Mouse (Mus musculus) induced T-regulatory cell, adult 2 months (primary cell): ENCODE measurements around the gene Clip2.

Experiments used
- DNase-seq: peaks from one replicate; pipeline ENCODE4 v3.0.0-alpha.2; 2012; ENCODE audit warnings: low read depth

The Clip2 gene

DNA sequence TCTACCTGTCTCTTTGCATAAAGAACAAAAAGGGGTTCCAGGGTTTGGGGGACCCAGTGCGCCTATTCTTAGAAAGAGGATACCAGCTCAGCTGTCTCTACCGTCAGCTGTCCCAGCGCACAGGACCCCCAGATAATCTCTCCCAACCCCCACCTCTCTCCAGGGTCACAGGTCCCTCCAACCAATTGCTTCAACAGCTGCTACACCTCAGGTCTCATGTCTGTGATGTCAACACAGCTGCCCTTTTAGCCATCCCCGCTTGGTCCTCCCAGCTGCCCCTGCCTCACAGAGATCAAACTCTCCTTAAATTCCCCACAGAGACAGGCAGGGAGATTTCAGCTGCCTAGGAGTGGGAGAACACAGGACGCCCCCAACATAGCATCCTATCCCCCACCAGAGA, 28.5 kb downstream of the Clip2 start:
- no peak for DNase-seq

DNA sequence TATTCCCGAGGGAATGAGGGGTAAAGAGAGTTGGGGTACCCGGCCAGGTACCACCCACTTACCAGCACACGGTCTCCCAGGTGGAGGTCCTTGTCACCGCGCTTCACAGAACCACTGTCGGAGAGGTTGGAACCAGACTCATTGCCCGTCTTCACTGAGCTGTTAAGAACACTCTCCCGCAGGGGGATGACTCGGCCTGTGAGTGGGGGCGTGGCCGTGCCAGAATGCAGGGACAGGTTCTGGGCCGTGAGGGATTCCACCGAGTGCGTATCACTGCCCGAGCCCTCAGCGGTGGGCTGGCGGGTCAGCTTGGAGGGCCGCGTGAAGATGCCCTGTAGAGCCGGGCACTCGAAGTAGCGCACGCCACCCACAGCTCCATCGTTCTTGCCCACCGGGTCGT, 29.7 kb downstream of the Clip2 start:
- DNase-seq, result no peak

DNA sequence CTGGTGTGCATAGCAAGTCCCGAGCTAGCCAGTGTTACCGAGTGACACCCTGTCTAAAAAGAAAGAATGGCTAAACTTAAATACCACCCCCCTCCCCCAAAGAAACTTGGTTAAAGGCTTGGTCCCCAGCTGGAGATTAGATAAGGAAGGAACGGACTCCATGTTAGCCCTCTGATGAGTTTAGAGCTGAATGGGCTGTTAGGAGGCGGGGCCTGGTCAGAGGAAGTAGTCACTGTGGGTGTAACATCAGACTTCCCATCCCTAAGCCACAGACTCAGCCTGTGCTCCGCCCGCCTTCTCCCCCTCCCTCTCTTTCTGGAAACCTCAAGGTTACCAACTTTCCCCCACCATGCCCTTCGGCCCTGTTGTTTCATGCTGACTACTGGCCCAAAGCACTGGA, 30.4 kb downstream of the Clip2 start:
- peak; percentile 36 for DNase-seq

DNA sequence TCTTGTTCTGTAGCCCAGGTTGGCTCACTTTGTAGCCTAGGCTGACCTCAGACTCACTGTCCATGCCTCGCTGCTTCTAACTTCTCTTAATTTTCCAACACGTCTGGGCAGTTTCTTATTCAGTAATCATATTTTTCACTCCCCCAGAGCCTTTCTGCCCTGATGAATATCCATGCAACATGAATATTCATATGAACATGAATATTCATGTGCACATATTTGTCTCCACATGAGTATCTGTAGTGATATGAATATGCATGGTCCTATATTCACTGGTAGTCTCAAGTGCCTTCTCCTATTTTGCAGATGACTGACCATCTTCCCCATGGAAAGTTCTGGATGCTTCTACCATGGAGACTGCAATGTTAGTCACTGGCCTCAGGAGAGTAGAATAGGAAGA, 31.1 kb downstream of the Clip2 start:
- DNase-seq, result no peak

DNA sequence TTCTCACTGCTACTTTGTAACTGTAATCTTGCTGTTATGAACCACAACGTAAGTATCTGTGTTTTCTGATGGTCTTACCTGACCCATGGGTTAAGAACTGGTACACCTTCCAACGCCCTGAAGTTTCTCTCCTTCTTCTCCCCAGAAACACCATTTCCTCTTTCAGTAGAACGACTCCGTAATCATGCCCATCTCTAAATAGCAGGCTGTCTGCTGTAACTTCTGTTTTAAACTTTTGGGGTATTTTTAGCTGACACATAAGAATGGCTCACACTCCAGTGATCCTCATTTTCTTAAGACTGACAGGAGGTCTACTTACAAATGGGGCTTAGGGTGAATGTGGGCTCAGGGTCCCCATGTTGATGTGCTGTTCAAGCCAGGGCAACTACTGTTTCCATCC, 32.1 kb downstream of the Clip2 start:
- DNase-seq, result no peak

DNA sequence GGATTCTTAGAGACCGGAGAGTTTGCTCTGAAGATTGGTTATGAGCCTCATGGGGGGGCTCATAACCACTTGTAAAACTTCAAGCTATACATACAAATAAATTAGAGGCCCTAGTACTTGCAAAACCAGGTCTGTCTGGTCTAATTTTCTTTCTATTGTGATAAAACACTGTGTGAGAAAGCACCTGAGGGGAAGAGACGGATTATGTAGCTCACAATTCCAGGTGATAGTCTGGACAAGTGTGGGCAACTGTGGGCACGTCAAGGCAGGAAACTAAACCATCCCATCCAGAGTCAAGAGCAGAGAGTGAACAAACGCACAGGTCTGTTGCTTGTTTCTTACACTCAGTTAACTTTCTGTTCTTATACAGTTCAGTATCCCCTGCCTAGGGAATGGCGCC, 32.8 kb downstream of the Clip2 start:
- no peak for DNase-seq

DNA sequence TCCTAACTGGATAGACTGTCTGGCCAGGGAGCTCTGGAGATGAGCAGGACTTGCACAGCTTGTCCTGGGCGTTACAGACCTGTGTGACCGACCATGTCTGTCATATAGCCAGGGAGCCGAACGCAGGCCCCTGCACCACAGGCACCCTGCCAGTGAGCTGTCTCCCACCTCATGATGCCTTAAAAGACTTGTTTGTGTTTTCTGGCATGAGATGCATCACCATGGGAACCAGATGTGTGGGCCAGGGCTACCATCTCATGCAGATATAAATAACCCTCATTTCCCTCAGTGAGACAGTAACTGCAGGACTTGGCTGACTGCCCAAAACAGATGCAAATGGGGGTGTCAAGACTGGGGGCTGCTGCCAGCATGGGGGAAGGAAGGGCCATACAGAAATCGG, 40.1 kb downstream of the Clip2 start:
- DNase-seq, result no peak

DNA sequence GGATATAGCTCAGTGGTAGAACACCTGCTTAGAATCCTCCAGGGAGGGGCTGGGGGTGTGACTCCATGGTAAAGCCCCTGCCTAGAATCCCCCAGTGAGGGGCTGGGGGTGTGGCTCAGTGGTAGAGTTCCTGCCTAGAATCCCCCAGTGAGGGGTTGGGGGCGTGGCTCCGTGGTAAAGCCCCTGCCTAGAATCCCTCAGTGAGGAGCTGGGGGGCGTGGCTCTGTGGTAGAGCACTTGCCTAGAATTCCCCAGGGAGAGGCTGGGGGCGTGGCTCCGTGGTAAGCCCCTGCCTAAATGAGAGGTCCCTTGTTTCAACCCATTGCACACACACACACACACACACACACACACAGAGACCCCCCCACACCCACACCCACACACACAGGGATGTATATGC, 42.0 kb downstream of the Clip2 start:
- DNase-seq, result no peak

DNA sequence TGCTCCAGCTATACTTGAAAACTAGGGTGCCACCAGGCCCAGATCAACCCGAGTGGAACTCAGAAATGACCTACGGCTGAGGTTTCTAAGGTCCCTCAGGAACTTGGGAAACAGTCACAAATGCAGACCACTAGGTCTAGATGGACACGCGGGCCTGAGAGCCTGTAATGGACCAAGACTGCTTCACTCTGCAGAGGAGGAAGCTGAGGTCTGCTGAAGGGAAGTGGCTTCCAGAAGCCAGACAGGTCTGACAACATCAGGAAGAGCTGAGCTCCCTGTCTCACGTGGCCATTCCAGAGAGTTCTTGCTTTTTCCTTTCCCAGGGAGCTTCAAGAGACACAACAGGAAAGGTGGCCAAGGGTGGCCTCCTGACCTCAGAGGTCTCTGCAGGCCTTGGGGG, 43.3 kb downstream of the Clip2 start:
- no peak for DNase-seq

DNA sequence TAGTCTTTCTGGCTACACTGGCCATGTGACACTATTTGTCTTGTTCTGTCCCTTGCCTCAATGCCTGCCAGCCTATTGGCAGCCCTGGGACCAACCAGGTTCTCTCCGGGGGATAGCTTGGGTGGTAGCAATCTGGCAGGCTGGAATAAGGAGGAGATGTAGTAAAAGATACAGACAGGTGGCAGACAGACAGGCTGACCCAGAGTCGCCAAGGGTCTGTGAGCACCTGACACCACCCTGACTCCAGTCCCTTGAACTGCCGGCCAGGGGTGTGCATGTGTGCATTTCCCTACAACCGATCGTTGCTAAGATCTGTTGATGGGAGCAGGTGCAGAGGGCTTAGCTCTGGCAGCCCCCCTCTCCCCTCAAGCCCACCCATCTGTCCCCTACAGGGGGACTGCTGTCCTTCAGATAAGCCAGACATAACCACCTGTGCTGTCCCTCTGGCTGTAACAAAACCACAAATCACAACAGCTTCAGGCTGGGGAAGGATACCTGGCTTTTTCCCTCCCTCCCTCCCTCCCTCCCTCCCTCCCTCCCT, 44.3 kb downstream of the Clip2 start:
- no peak for DNase-seq

DNA sequence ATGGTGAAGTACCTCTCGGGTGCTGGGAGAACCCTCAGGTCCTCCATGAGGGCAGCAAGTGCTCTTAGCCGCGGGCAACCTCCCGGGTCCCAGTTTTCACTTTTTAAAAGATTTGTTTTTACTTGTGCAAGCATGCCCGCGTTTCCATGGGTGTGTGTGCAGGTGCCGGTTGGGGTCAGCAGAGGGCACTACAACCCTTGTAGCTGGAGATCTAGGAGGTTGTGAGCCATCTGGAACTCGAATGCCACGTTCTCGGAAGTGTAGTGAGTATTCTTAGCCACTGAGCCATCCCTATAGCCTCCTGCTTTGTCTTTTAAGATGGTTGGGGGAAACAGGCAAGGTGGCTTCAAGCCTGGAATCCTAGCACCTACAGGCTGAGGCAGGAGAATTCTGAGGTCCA, 44.9 kb downstream of the Clip2 start:
- DNase-seq, result peak; percentile 85

DNA sequence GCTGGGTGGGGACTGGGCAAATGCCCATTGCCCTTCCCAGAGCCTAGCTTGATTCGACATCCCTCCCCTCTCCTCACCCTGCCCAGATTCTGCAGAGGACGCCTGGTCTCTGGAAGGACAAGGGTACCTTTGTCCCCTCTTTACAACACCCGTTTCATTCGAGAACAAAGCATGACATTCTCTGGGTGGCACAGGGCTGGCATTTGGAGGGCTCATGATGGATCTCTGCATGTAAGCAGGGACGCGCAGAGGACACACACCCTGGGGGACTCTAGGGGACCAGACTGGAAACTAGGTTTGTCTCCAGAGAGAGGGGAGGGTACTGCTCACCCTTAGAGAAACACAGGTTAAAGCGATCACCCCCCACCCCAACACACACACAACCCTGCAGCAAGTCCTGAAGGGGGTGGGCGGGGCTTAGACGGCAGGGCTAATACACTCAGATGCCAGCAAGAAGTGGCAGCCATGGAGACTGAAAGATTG, 46.4 kb downstream of the Clip2 start:
- no peak for DNase-seq

DNA sequence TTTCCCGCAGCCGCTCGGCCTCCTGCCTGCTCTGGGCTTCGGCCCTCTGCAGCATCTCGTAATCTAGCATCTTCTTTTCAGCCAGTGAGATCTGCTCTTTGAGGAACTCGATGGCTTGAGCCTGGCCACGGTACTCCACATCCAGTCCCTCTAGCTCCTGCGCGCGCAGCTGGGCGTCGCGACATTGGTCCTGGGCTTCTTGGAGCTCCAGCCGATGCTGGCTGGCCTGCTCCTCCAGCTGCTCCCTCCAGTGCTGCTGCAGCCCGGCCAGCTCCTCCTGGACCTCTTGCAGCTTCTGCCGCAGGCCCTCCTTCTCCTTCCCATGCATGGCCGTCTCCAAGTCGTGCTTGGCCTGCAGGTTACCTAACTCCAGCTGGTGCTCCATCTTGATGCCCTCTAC, 49.6 kb downstream of the Clip2 start:
- DNase-seq, result no peak

DNA sequence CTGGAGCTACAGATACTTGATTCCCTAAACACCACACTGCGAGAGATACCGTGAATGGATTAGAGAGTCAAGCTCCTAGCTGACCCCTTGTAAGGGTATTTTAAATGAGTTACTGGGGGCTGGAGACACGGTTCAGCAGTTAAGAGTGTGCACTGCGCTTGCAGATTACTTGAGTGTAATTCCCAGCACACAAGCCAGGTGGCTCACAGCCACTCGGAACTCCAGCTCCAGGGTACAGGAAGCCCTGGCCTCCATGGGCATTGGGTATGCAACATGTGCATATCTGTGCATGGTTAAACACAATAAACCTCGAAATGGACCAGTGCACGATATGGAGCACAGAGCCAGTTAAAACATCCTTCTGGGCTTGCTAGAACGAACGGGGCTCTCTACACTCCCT, 50.8 kb downstream of the Clip2 start:
- DNase-seq, result no peak

DNA sequence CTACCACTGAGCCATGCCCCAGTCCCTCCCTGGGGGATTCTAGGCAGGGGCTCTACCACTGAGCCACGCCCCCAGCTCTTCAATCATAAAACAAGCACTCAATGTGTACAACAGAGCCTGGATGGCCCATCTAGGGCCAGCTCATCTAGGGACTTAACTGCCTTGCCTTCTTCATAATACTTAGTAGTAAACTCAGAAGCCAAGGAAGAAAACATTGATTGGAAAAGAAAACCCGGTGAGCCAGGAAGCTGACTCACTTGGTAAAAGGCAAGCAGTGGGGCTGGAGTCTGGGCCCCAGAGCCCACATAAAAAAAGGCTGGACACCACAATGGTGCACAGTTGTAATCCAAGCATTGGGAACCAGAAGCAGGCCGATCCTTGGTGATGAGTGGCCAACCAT, 51.6 kb downstream of the Clip2 start:
- DNase-seq, result no peak

DNA sequence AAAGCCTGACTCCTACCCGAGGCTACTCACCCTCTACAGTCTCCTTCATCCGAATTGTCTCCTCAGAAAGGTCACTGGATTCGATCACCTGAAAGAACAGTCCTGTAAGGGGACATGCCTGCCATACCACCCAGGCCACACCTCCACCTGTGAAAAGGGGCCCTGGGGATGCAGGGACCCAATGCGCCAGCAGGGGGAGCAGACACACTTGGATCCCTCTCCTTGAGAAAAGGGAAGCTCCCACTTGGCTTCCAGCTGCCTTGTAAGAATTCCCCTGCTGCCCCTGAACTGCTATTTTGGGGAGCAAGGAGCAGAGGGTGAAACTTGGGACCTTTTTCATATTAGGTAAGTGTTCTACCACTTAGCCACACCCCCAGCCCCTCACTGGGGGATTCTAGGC, 52.2 kb downstream of the Clip2 start:
- DNase-seq, result peak; percentile 78

DNA sequence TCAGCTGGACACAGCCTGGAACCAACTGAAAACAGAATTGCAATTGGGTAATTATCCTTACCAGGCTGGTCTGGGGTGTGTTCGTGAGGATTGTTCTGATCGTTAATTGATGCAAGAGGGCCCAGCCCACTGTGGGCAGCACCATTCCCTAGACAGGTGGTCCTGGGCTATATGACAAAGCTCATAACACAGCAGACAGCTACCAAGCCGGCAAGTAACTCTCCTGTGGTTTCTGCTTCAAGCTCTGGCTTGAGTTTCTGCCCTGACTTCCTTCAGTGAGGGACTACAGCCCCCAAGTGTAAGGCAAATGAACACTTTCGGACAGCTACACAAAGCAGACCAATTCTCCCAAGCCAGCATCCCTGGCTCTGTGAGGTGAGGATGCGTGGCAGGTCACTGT, 55.2 kb downstream of the Clip2 start:
- no peak for DNase-seq

DNA sequence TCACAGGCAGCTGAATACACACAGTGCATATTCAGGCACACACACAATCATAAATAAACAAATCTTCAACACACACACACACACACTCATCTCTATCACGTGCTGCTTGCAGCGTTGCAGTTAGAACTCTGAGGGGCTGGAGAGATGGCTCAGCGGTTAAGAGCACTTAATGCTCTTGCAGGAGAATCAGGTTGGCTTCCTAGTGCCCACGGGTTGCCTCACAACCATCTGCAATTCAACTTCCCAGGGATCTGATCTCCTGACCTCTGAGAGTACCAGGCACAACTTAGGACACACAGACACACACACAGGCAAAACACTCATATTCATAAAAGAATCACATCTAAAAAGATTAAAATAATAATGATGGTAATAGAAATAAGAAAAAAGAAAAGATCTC, 56.4 kb downstream of the Clip2 start:
- no peak for DNase-seq

DNA sequence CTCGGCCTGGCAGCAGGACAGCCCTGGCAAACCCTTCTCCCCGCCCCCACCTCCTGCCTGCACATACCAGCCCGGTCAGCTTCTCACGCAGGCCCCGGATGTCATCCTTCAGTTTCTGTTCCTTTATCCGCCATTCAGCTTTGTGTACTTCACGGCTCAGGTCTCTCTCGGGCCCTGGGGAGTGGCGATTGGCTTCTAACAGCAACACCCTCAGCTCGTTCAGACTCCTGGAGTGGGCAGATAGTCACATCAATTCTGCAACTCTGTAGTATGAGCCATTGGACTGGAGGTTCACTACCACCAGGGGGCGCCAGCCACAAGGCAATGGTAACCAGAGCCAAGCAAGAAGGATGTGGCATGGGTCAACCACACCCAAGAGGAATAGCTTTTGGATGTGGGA, 58.1 kb downstream of the Clip2 start:
- peak; percentile 89 for DNase-seq

DNA sequence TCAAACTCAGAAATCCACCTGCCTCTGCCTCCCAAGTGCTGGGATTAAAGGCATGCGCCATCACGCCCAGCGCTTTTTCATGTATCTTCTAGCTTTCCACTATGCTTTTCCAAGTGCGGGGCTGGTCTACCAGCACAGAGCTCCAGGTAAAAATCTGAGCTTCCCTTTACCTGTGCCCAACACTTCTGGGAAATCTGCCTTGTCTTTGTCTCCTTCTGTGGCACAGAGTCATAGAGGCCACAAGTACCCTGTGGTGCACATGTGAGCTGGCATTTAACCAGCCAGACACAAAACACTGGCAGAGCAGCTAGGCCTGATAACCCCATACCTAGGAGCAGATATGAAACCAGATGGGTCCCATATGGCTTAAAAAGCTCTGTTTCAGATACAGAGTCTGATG, 59.3 kb downstream of the Clip2 start:
- DNase-seq, result no peak

DNA sequence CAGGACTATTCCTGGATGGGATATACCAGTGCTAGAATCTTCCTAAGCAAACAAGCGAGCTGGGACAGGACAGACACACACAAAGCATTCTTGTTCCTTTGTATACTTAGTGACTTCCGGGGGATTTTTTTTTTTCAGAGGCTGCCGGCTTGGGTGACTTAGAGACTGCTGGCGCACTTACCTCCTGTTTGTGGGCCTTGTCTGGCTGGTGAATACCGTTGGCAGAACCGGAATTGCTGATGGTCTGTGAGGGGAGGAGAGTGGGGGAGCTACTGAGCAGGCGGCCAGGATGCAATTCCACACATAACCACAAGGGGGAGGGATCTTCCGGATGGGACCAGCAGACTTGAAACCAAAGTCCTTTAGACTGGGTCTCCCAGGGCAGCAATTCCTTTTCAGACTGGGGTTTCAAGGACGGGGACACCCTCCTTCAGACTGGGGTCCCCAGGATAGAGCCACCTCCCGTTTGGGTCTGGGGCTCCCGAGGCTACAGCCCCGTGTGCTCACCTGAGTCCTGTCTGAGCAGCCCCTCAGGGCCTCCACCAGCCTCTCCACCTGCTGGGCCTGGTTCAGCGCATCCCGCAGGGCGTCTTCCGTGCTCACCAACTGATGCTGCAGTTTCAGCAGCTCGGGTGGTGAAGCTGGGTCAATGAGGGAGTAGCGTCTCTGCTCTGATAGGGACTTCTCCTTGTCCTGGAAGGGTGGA, 60.4 kb downstream of the Clip2 start:
- DNase-seq, result peak; percentile 96

DNA sequence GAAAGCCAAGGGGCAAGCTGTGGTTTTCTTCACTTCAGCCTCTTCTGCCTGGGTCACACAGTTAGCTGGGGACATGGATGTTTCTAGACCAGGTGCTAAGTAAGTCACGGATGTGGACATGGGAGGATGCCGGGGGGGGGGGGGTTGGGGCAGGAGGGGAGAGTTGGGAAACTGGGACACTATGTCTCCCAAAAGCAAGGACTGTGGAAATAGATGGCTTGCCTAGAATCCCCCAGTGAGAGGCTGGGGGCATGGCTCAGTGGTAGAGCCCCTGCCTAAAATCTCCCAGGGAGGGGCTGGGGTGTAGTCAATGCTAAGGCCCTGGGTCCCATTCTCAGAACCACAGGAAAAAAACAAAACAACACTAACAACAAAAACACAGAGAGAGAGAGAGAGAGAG, 61.0 kb downstream of the Clip2 start:
- no peak for DNase-seq

DNA sequence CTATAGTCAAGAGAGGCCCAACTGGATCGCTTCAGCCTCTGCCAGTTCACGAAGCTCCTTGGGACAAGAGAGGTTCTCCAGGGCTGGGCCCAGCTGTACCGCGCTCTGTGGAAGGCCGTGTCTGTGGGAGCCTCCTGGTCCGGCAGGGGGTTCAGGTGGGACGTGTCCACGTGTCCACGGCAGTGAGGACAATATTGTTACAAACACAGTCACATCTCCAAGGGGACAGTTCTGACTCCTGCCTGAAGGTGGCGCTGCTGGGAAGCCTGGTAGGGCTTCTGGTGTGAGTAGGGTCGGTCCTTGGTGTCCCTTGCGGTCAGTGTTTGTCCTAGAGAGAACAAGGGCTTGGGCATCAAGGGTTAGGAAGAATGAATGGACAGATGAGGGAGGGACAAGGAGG, 61.8 kb downstream of the Clip2 start:
- DNase-seq, result peak; percentile 74

DNA sequence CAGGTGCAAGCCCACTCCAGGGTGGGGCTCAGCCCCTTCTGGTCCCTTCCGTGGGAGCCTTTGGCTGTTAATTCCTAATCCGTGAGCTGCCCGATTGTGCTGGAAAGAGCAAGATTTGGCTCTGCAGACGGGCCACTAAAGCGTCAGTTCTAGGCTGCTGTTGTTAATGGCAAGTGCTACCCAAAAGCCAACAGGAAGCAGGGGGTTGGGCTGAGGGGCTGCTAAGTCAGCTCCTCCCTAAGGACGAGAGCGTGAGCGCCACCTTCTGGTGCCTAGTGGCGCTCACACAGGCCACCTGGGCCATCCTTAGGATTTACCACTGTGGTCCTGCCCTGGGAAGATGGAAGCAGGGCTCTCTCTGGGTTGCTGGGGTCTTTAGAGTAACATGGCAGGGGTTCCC, 62.7 kb downstream of the Clip2 start:
- peak; percentile 86 for DNase-seq
